Comparison of ENCODE assay signal across 26 mouse cellular contexts in the genomic region with DNA sequence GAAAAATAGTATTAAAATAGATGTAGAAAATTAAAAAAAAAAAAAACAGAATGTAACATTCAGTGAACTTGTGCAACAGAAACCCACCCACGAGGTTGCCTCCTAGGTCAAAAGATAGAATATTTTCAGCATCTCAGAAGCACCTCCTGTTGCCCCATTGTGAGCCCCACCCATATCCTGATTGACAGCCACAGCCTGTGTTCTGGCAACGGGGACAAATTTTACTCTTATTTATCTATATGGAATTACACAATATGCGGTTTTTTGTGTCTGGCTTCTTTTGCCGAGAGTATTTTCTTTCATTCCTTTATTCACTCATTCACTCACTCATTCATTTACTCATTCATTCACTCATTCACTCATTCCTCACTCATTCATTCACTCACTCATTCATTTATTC.
DNase-seq lines count a peak whose midpoint lies in the region; ATAC-seq and TF ChIP-seq lines count a peak whose summit lies in the region.
"Had no signal": no experiment of that assay in that cellular context is flagged by ENCODE, and none has a peak within 500 bp of the region (broad histone marks: within the 10 kb centered on the region; RNA-seq: fewer than 3 reads in every experiment).

No protein-coding gene starts in this region.

- no peak overlapping the region for H3K9ac ChIP-seq in kidney, embryonic 14.5 days (ENCODE audit: low read depth, low read length)
- H3K9ac ChIP-seq: embryonic facial prominence, embryonic 12.5 days; embryonic facial prominence, embryonic 15.5 days; forebrain, postnatal 0 days; heart, embryonic 13.5 days; hindbrain, embryonic 12.5 days; hindbrain, embryonic 15.5 days had no signal

- H3K4me3 ChIP-seq in myocyte: no peak overlapping the region
- no peak overlapping the region for H3K4me3 ChIP-seq in kidney, embryonic 14.5 days (ENCODE audit: low read length)
- H3K4me3 ChIP-seq: embryonic facial prominence, embryonic 12.5 days; embryonic facial prominence, embryonic 15.5 days; gastrocnemius, adult 2 months; heart, adult 2 months; heart, embryonic 10.5 days; heart, embryonic 13.5 days; hindbrain, embryonic 12.5 days; hindbrain, embryonic 15.5 days had no signal

- TF ChIP-seq POLR2A in myocyte (IDR thresholded peaks at IDR 0.05; ENCODE audit: insufficient read length, low read depth): no peak

- no peaks in the 10 kb centered on the region for H3K27me3 ChIP-seq in myocyte (ENCODE audit: control insufficient read depth, insufficient read depth, insufficient read length)
- H3K27me3 ChIP-seq in kidney, embryonic 14.5 days (ENCODE audit: control insufficient read depth, insufficient read depth, low read length): no peaks in the 10 kb centered on the region
- H3K27me3 ChIP-seq: CH12.LX; embryonic facial prominence, embryonic 12.5 days; embryonic facial prominence, embryonic 15.5 days; hindbrain, embryonic 12.5 days; hindbrain, embryonic 15.5 days had no signal

- no peaks in the 10 kb centered on the region for H3K79me2 ChIP-seq in myocyte (ENCODE audit: control insufficient read depth, insufficient read depth)

- H3K4me2 ChIP-seq in myocyte (ENCODE audit: low read depth): peak overlapping the region; percentile 53
- H3K4me2 ChIP-seq in kidney, embryonic 14.5 days (replicated peaks; ENCODE audit: low read depth, low read length): no peak overlapping the region
- H3K4me2 ChIP-seq: embryonic facial prominence, embryonic 12.5 days; embryonic facial prominence, embryonic 15.5 days; heart, embryonic 13.5 days; hindbrain, embryonic 12.5 days; hindbrain, embryonic 15.5 days had no signal

- DNase-seq in lung, postnatal 36 days: peak; percentile 10
- no peak for DNase-seq in lung, postnatal 4 days
- no peak for DNase-seq in liver
- DNase-seq: adrenal gland, postnatal 10 days; adrenal gland, postnatal 36 days; cerebellum, adult 11 months; cerebellum, adult 2 months; cerebellum, adult 9-11 months; cerebellum, postnatal 25 days; forebrain, postnatal 0 days; gastrocnemius, adult 2 months; gastrocnemius, postnatal 14 days; heart, adult 2 months had no signal

- H3K36me3 ChIP-seq in myocyte (ENCODE audit: control insufficient read depth, insufficient read depth): no peaks in the 10 kb centered on the region
- no peaks in the 10 kb centered on the region for H3K36me3 ChIP-seq in kidney, embryonic 14.5 days (ENCODE audit: control insufficient read depth, insufficient read depth, low read length)
- H3K36me3 ChIP-seq: embryonic facial prominence, embryonic 12.5 days; embryonic facial prominence, embryonic 15.5 days; G1E; heart, embryonic 10.5 days; heart, embryonic 13.5 days; hindbrain, embryonic 12.5 days; hindbrain, embryonic 15.5 days had no signal

- H3K4me1 ChIP-seq in kidney, embryonic 14.5 days (ENCODE audit: control insufficient read depth, insufficient read depth, low read length): no peaks in the 10 kb centered on the region
- H3K4me1 ChIP-seq: embryonic facial prominence, embryonic 12.5 days; embryonic facial prominence, embryonic 15.5 days; heart, embryonic 10.5 days; heart, embryonic 13.5 days had no signal

- H3K27ac ChIP-seq in kidney, embryonic 14.5 days (ENCODE audit: low read depth, low read length): no peak overlapping the region
- H3K27ac ChIP-seq: embryonic facial prominence, embryonic 12.5 days; embryonic facial prominence, embryonic 15.5 days; gastrocnemius, adult 2 months; heart, adult 2 months; heart, embryonic 10.5 days; heart, embryonic 13.5 days; hindbrain, embryonic 12.5 days; hindbrain, embryonic 15.5 days had no signal

- ATAC-seq in granulocyte monocyte progenitor cell, adult 5-6 weeks (replicated peaks; ENCODE audit: poor library complexity, severe bottlenecking): peak; percentile 77
- no peak for ATAC-seq in kidney, embryonic 14.5 days (ENCODE audit: low FRiP score, low TSS enrichment)
- ATAC-seq: forebrain, embryonic 14.5 days; forebrain, postnatal 0 days; Patski had no signal

- WGBS in kidney, embryonic 14.5 days: 76% methylated on average over 4 of the region's 4 CpGs

- no peak overlapping the region for H3ac ChIP-seq in myocyte (ENCODE audit: control insufficient read depth, insufficient read length)

- H3K9me3 ChIP-seq in kidney, embryonic 14.5 days (ENCODE audit: control insufficient read depth, low read length): no peaks in the 10 kb centered on the region
- H3K9me3 ChIP-seq: embryonic facial prominence, embryonic 12.5 days; embryonic facial prominence, embryonic 15.5 days; heart, embryonic 10.5 days; heart, embryonic 13.5 days; hindbrain, embryonic 12.5 days; hindbrain, embryonic 15.5 days had no signal

TF ChIP-seq in myocyte, 11 proteins besides CTCF, POLR2A, EP300 and RAD21:
- TF ChIP-seq MYOD1 (IDR thresholded peaks at IDR 0.05; ENCODE audit: control insufficient read depth in 1 of 3, insufficient read length in 2 of 3, low read depth in 2 of 3) (peak in 2 of 3 experiments; percentile 69 to 81), REST (IDR thresholded peaks at IDR 0.05; ENCODE audit: insufficient read depth, insufficient read length) (no peak), CEBPB (IDR thresholded peaks at IDR 0.05; ENCODE audit: insufficient read depth, poor library complexity, severe bottlenecking) (peak; percentile 80; the same call in 1 of the 2 replicates)
